Mouse (Mus musculus) NIH3T3 (cell line): ENCODE measurements around the gene 1700008O03Rik.
A peak's percentile ranks its signal among the peaks of the same experiment; 100 is the strongest.

ENCODE experiments used
- DNase-seq: peaks from one replicate; pipeline ENCODE4 v3.0.0-alpha.2; 2012; ENCODE audit warnings: low read depth

1700008O03Rik gene

DNA sequence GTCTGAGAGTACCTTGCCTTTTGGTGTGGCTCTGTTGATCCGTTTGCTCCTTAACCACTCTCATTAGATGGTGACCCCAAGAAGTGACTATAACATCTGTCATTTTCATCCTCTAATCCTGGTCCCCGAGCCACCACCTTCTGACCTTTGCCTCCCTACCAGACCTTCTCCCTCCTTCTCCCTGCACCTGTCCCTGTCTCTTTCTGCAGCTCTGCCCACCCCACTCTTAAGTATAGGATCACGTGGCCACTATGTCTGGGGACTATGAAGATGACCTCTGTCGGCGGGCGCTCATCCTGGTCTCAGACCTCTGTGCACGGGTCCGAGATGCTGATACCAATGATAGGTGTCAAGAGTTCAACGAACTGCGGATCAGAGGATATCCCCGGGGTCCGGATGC lies at the start of gene 1700008O03Rik:
TSS of gene 1700008O03Rik (minus strand) at position 101 of the 400 bp plus-strand sequence.
- DNase-seq: no peak

DNA sequence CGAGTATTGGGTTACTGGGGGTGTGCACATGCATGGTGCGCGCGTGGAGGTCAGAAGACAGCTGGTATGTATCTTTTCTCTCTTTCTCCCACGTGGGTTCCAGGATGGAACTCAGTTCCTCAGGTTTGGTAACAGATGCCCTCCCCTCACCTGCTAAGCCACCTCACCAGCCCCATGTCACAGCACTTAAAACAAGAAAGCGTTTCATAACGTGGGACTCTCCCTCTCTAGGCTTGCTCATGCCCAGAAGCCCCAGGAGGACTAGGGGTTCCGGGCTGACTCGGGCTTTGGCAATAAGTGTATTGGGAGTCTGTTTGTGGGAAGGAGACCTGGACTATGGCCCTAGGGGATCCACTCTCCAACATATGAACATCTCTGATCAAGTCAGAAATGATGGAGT lies 48.5 kb upstream of the 1700008O03Rik start:
- no peak for DNase-seq

DNA sequence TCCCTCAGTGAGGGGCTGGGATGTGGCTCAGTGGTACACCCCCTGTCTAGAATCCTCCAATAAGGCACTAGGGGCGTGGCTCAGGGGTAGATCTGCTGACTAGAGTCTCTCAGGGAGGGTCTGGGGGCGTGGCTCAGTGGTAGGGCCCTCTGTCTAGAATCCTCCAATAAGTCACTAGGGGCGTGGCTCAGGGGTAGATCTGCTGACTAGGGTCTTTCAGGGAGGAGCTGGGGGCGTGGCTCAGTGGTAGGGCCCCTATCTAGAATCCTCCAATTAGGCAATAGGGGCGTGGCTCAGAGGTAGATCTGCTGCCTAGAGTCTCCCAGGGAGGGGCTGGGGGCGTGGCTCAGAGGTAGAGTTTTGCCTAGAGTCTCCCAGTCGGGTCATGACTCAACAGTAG lies 47.8 kb upstream of the 1700008O03Rik start:
- peak; percentile 38 for DNase-seq

DNA sequence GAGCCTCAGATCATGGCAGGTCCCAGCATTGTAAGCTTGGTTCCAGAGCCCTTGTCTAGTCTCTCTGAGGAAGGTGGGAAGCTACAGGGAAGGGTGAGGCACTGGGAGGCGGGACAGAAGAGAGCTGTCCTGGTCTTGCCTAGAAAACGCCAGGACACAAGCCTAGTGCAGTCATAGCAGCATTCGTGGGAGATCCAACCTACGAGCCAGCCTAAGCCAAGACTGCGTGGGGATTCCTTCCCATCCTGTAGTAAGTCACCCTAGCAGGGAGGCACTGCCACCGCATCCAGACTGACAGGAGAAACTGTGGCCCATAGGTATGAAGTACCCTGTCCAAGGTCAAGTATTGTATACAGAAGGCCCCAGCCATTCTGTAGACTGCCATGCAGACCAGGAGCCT lies 46.9 kb upstream of the 1700008O03Rik start:
- DNase-seq: no peak

DNA sequence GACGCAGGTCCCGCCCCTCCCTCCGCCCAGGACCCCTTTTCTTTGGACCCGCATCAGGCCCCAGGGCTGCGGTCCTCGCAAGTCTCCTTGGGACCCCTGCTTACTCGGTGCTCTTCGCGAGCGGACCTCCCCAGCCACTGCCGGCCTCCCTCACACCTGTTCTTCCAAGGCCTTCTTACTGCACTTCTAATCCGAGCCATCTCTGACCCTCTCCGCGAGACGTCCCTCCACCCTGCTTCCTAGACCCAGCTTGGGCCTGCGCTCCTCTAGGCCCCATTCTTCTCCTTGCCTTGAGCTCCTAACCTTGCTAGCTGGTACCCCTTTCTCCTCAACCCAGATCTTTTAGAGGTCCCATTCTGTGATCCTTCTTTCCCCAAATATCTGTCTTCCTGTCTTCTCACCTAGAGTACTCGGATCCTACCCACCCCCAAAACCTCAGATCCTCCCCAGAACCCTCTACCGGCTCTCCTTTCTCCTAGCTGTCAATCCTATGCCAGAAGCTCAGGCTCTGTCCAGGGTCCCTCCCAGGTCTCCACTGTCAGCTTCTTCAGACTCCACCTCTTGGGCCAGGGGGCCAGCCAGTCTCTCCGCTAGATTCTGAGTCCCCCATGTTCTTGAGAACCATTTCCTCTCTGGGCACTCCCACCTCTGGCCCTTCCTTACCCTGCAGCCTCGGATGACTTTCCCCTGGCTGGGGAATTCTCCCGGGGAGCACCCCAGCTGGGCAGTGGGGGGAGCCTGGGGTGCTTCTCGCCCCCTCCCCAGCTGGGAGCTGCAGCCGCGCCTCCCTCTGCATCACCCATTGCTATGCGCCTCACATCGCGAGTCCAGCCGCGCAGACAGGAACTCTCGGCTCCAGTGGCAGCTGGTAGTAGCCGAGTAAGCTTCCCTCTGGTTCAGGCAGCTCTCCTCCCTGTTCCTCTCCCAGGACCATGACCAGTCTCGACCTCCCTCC lies 44.2 kb upstream of the 1700008O03Rik start:
- DNase-seq: no peak

DNA sequence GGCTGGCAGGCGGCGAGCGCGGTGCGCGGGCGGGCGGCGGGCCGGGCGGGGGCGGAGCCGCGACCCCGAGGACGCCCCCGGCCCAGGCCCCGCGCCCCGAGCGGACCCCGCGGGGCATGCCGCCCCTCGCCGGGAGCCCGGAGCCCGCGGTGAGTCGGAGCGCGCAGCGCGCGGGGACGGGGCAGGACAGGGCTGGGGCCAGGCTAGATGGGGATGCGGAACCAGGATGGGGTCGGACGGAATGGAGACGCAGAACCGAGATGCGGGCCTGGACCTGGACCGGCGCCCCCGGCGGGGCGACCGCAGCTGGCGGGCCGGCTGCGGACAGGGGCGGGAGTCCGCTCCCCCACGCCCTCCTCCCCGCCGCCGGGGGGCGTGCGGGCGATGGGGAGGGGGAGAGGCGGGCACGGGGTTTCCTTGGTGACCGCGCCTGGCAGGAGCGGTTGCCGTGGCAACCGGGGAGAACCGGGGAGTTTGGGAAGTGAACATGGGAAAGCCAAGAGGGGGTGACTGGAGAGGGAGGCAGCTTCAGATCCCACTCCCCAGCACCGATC lies 43.4 kb upstream of the 1700008O03Rik start, which contains the start of gene Lrrc4b:
TSS of gene Lrrc4b (plus strand) at position 51 of the 554 bp plus-strand sequence.
- DNase-seq: no peak

DNA sequence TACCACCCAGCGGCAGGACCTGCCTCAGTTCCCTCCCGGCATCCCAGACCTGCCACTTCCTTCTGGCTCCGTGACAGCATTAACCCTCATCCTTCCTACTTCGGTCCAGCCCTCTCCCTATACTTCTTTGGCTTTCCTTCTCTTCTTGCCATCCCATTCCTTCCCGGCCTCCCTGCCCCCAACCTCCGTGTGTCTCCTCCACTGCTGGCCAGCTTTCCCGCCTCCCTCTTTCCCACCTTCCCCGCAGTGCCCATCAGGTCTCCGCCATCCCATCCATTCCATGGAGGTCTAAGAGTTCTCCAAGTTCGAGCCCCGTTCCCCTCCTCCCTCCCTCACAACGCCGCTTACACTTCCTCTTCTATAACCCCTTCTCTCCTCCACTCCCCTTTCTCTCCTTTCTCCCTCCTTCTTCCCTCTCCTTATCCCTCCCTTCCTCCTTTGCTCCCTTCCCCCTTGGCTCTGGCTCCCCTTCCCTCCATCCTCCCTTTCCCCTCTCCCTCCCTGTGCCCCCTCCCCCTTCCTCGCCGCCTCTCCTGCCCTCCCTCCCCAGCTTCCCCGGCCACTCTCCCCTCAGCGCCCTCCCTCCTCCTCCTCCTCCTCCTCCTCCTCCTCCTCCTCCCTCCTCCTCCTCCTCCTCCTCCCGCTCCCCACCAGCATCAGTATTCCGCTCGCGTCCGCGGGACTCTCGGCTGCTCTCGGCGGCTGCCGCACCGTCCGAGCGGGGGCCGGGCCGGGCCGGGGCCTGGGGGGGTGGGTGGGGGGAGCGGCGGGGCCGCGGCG lies 42.7 kb upstream of the 1700008O03Rik start:
- DNase-seq: no peak

DNA sequence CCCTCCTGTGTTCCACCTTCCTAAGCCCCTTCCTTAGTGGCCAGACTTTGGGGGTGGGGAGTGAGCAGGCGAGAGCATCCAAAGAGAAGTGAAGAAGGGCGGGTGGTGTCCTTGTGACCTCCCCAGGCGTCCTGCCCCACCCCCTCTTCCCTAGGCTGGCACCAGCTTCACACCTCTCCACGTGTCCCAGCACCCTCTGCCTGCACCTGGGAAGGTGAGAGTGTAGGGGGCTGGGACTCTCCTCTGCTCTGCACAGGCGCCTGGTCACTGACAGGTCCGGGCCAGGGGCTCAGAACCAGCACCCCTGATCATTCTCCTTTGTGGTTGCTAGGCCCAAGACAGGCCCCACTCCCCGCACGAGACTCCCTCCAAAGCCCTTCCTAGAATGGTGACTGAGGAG lies 42.0 kb upstream of the 1700008O03Rik start:
- DNase-seq: no peak

DNA sequence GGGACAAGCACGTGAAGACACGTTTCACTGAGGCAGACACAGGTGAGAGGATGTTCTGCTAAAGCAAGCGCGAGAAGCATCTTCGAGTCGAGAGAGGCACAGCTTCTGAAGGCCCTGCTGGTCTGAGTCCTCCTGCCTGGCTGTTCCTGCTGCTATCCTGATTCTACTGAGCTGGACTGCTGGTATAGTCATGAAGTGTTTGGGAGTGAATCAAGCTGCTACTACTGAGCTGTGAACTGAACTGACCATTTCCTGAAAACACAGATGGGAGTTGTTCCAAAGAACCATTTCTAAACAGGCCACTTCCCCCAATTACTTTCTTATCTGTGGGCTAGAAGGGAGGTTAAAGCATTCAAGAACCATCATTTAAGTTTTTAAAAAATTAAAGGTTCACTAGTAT lies 27.7 kb upstream of the 1700008O03Rik start:
- no peak for DNase-seq

DNA sequence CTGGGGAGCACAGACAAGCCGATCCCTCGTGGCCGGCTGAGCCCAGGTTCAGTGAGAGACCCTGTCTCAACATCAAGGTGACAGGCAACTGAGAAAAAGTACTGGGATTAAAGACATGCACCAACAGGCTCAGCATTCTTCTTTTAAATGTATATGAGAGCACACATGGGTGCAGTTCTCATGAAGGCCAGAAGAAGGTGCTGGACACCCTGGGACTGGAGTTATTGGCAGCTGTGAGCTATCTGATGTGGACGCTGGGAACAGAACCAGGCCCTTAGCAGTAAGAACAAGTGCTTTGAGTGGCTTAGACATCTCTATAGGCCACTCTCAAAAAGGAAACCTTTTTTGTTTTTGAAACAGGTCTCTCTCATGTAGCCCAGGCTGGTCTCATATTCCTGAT lies 25.5 kb upstream of the 1700008O03Rik start:
- no peak for DNase-seq

DNA sequence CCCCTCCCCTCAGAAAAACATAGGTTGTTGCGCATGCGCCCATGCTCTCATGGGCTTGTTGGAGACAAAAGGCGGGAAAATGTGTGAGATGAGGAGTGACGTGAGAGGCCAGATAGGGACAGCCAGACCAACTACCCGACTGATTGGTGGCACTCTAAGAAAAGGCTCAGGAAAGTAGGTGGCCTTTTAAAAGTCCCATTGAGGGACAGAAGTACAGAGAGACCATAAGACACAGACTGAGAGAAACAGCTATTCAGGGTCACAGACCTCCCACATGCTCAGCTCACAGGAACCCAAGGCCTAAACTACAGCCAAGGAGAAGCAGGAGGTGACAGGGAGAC lies 20.4 kb upstream of the 1700008O03Rik start:
- no peak for DNase-seq

DNA sequence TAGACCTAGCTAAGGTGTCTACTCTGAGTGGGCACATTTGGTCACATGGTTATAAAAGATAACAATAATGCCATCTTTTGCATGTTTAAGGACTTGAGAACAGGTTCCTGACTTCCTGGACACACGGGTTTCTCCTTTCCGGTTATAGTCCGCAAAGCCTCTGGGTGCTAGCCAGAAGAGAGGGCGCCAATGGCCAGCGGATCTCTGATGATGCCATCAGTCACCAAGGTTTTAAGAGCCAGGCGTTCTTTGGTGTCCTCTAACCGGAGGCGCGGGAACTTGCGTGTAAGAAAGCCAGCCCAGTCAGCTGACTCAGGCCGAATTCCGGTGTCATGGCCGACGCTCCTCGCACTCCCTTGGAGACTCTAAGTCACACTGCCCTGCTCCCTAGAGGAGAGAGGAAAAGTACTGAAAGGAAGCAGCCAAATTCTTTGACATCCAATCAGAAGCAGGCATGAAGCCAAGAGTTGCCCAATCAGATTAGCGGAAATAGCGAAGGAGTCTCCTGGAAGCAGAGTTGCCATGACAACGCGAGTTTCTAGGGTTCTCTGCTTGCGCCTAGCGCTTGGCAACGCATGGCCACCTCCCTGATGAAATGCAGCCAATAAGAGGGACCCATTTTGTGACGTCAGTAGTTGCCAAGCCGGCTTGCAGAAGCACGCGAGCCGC lies 19.9 kb upstream of the 1700008O03Rik start:
- DNase-seq: peak; percentile 85

DNA sequence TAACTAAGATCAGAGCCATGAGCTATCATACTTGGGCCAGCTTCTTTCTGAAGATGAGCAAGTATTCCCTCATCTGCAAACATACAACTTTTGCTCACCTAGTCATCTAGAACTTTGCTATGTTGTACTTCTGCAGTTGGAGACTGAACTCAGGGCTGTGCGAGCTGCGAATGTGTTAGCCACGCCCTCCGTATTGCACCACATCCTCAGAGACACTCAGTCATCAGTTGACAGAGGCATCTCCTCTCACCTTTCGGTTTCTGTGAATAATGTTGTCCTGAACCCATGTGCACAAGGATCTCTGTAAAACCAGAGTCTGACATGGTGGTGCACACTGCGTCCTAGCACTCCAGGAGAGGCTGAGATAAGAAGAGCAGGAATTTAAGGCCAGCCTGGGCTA lies 16.1 kb upstream of the 1700008O03Rik start:
- no peak for DNase-seq

DNA sequence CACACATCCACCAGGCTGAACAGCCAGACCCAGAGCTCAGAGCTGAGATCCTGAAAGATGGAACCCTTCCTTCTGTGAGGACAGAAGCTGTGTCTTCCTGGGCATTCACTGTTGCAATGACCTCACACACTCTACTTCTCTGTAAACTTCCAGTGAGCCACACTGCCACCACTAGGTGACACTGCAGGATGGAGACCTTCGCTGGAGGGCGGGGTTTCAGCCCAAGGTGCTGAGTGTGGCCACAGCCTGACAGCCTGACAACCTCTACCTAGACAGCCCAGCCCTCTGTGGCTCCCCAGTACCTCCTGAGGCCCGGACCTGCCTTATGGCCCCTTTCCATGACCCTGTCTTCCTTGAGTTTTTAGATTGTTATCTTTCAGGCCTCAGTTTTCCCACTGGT lies 12.9 kb upstream of the 1700008O03Rik start:
- peak; percentile 64 for DNase-seq

DNA sequence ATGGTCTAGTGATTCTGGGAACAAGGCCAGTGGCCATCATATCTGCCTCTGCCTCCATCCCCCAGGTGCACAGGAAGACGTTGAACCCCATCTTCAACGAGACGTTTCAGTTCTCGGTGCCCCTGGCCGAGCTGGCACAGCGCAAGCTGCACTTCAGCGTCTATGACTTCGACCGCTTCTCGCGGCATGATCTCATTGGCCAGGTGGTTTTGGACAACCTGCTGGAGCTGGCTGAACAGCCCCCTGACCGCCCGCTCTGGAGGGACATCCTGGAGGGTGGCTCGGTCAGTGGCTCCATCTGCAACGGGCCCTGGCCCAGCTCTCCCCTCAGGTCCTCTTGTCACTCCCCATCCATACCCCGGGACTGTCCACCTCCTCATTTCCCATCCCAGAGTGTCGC lies 7.7 kb upstream of the 1700008O03Rik start:
- DNase-seq: no peak

DNA sequence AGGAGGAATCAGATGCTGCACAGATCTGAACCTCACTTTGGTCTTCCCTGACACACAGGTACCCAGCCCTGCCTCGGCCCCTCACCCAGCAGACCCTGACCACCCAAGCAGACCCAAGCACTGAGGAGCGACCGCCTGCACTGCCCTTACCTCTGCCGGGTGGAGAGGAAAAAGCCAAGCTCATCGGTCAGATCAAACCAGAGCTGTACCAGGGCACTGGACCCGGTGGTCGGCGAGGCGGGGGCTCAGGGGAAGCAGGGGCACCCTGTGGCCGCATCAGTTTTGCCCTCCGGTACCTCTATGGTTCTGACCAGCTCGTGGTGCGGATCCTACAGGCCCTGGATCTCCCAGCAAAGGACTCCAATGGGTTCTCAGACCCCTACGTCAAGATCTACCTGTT lies 6.7 kb upstream of the 1700008O03Rik start:
- no peak for DNase-seq

DNA sequence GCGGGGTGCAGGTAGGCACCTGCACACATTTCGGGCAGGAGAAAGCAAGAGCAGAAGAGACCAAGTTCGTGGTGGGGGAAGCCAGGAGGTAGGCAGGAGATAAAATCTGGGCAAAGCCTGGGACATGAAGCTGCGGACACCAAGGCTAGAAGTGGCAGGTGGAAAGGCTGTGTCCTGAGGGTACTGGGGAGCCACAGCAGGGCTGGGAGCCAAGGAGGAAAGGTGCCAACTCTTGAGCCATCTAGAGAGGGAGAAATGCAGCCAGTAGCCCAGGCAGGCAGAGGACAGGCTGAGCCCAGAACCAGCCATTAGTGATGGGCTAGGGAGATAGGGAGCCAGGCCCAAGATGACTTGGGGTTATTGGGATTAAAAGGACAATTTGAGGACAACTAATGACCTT lies 6.2 kb upstream of the 1700008O03Rik start:
- no peak for DNase-seq

DNA sequence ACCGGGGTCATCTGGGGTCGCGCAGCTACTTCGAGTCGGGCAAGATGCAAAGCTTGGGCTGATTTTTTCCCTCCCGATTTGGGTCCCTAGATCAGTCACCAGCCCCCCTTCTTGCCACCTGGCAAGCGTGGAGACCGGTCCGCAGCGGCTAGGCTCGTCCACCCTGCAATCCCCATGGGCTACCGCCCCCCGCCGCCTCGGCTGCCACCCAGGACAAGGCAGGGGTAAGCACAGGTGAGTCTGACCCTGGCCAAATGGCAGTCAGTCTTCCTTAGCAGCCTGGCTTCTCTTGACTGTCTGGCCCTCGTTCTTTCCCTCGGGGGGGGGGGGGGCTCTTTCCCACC lies 932 bp downstream of the 1700008O03Rik start:
- no peak for DNase-seq

DNA sequence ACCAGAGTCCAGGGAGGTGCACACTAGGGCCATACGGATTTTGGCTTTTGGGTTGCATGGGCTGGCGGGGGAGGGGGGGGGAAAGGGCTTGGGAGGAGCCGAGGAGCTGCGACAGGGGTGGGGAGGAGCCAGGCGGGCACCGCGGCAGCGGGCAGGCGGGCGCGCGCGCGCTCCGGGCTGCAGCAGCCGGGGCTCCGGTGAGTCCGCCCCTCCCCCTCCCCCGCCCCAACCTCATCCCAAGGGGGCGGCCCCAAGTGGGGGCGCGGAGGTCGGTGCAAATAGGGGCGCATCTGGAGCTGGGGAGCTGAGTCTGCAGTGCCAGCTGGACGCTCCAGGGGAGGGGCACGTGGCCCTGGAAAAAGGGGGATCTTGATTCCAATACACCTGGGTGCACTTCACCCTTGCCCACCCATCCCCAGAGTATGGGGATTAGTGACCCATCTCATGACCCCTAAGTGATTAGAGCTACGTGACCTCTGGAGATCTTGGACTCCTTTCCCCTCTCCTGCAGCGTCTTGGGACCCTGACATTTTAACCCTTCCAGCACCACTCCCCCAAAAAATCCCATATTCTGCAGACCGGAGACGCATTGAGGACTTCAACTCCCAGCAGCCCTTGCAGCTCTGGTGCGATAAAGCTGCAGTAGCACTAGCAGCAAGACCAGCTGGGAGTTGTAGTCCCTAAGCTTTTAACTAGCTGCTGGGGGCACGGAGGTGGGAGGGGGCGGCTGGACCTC lies 1.5 kb downstream of the 1700008O03Rik start, which contains the start of gene Syt3:
TSS of gene Syt3 (plus strand) at position 123 of the 736 bp plus-strand sequence.
- peak; percentile 47 for DNase-seq

DNA sequence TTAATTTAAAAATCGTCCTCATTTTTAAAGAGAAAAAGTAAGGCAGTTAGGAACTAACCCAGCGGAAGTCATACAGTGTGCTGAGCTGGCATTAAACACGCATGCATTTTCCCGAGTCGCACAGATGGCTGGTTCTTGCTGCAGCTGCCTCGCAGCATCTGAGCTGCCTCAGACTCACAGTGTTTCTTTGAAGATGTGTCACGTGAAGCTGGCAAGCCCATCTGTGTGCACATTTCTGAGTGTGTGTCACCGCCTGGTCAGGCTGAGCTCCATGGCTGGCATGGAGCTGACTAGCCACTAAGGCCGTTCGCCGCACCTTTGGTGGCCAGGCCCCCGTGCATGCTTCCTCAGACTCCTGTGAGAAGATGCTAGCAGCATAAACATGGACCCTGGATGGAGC lies 3.1 kb downstream of the 1700008O03Rik start:
- no peak for DNase-seq

DNA sequence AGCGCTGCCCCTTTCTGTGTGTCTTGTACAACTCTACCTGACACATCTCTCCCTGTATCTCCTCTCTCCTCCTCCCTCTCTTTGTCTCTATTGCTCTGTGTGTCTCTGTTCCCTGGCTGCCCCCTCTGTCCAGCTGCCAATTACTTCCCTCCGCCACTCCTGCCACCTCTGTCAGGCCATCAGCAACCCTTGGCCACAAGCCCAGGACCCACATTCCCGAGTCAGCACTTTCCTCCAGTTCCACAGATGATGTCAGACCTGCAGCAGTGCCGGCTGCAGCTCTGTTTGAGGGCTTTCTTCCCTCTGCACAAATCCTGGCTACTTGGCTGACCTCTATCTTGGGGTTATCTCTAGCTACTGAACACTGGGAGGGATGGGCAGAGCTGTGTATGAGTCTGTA lies 7.3 kb downstream of the 1700008O03Rik start:
- peak; percentile 38 for DNase-seq

DNA sequence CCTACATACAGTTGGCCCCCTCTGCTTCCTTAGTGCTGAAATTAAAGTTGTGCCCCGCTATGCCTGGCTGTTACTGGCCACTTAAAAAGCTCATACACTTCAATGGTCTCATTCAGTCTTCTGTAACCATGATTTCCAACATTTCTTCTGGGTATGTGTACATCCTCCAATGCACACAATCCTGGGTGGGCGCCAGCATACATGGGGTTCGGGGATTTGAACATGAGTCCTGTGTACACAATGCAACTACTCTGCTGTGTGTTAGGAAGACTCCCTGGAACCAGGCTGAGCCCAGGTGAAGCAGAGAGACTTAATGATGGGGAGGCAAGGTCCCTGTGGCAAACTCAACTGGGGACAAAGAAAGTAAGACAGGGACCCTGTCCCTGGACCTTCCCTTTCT lies 9.8 kb downstream of the 1700008O03Rik start:
- no peak for DNase-seq
